Mouse (Mus musculus) 3134 (cell line): Measurements from ENCODE around the gene Rhd.
"Not testable (repeated sequence)": the region's sequence is repeated elsewhere in the genome, so short reads cannot be mapped to it uniquely, and the experiment has no call there.

Experiments
- DNase-seq: peaks from one replicate; pipeline ENCODE4 v3.0.0-alpha.2; 2011; ENCODE audit warnings: low spot score; ENCODE audit not compliant: insufficient read length; ENCODE audit errors: extremely low read depth

Gene Rhd

DNA sequence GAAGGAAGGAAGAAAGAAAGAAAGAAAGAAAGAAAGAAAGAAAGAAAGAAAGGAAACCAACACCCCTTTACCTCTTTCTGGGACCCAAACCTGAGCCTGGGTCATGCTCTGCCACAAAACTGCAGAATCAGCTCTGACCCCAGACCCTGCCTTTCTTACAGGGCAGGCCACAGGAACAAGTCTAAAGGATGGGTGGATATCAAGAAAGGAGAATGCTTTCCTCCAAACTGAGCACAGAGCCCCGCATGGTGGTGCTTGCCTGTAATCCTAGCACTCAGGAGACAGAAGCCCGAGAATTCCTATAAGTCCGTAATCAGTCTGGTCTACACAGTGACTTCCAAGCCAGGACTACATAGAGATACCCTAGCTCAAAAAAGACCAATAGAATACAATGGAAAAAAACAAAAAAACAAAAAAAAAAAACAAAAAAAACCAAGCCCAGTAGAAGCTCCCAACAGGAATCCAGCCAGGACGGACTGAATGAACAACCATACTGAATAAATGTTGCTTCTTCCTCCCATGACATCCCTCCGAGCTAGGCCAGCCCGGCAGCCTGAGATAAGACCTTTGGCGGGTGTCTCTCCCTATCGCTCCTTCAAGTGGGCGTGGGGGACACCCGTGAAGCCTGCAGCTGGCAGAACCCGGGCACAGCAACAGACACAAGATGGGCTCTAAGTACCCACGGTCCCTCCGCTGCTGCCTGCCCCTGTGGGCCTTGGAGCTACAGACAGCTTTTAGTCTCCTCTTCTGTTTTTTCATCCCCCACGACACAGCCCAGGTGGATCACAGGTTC lies at the start of gene Rhd:
TSS of gene Rhd (plus strand) at position 600 of the 793 bp plus-strand sequence.
- no peak for DNase-seq

DNA sequence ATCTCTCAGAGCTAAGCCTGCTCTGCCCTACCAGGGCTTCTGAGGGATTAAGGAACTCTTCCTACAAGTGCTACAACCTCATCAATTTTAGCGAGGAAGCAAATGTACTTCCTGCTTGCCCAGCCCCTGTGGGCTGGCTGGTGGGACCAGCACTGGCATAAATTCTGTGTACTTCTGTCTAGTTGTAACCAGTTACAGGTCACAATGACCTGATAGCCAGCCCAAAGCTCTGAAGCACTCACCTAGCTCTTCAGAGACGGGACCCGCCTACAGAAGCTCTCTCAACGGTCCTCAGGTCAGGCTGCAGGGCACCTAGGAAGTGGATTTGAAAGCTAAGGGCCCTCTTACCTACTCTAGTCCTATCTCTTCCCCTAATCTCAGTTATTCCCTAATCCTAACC lies 46.6 kb upstream of the Rhd start:
- DNase-seq: no peak

DNA sequence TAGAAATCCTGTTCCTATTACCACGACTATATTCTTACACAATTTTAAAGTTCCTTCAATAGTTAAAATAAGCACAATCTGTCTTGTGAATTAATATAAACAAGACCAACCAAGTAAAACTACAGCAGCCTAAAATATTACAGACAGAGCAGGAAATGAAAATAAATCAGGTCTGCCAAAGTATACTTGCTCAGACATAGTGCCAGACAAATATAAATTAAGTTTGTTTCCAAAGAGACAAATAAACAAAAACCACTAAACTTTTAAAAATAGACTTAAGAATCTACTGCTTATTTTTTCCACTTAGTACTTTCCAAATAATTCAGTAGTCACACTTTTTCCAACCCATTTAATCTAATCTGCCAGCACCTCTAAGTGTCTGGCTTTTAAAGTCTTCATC lies 43.3 kb upstream of the Rhd start:
- no peak for DNase-seq

DNA sequence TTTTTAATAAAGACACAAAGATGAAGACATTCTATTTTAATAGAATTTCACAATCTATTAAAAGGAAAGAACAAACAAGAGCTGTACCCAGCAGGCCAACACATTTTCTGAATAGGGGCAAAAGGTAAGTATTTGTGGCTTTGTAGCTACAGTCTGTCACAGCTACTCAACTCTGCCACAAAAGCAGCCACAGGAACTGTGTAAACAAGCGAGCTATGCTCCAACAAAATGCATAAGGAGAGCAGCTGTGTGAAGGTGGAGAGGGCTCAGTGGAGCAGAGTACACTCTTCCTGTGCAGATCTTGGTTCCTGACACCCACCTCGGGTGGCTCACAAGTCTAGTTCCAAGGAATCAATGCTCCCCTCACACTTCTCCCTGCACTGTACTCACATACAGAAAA lies 40.8 kb upstream of the Rhd start:
- no peak for DNase-seq

DNA sequence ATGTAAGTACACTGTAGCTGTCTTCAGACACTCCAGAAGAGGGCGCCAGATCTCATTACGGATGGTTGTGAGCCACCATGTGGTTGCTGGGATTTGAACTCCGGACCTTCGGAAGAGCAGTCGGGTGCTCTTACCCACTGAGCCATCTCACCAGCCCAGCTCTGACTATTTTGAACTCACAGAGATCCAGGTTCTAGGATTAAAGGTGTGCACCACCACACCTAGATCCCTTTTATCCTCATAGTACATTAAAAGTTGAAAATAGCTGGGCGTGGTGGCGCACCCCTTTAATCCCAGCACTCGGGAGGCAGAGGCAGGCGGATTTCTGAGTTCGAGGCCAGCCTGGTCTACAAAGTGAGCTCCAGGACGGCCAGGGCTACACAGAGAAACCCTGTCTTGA lies 38.5 kb upstream of the Rhd start:
- DNase-seq: not testable (repeated sequence)

DNA sequence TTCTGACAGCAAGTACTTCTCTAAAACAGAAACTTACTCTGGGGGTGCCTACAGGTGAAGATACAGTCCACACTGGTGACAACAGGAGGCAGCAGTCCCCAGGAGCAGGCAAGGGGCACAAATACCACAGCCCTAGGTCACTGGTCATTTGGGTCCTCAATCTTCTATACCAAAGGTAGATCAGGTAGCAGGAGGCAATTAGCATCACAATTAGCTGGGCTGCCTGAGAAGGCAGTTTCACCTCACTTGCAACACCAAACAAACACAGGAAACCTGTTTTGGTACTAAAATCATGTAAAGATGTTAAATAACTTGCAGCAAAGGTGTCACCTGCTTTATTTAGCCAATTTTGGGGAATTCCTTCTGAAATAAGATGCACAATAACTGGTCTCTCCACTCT lies 38.0 kb upstream of the Rhd start:
- DNase-seq: no peak

DNA sequence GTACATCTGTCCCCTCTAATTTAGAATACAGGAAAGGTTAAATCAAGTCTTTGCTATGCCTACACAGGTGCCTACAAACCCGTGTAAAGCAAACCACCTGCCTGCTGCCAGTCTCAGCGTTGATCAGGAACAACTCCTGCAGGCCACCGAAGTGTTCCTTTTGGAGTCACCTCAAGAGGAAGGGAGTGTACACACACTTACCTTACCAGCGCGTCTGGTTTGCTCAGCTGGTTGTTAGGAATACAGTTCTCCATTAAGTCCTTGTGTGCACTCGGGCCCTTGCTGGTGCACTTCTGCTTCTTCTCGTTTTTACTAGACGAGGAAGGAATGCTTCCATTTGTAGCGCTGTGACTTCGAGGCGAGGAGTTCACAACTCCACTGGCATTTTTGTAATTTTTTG lies 36.5 kb upstream of the Rhd start:
- DNase-seq: no peak

DNA sequence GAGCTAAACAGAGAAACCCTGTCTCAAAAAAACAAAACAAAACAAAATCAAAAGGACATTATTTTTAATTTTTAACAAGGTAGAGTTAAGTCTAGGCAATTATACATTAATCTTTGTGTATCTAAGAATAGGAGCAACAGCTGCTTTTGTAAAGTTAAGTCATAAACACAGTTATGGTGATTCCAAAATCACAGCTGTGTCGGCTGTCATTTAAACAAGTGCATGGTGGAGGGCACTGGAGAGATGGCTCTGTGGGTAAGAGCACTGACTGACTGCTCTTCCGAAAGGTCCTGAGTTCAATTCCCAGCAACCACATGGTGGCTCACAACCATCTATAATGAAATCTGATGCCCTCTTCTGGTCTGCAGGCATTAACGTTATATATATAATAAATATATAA lies 32.4 kb upstream of the Rhd start:
- no peak for DNase-seq

DNA sequence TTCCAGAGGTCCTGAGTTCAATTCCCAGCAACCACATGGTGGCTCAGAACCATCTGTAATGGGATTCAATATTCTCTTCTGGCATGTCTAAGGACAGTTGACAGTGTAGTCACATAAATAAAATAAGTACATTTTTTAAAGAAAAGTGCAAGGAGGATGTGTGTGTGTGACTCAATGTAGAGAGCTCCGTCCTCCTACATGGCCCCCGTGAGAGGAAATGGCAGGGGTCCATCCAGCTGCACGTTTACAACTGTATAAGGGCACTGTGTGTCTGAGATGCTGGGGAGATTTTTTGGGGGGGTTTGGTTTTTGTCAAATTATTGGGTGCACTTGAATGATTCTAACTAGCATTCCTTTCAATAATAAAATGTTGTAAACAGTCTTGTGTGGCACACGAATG lies 28.9 kb upstream of the Rhd start:
- DNase-seq: no peak

DNA sequence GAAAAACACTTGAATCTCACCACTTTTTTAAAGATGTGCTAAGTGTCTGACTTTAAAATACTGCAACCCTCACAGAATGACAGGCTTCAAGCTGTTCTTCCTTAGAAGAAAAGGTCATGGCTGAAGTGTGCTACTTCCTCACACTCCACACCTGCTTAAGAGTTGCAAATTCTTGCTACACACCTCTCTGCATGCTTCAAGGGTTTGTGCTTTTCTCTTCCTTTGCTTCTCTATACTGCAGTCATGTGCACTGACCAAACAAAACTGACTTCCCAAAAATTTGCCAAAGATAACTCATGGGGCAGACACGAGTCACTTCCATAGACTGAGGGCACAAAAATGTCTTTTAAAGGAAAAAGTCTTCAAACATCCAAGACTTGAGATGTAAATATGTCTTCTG lies 26.1 kb upstream of the Rhd start:
- no peak for DNase-seq

DNA sequence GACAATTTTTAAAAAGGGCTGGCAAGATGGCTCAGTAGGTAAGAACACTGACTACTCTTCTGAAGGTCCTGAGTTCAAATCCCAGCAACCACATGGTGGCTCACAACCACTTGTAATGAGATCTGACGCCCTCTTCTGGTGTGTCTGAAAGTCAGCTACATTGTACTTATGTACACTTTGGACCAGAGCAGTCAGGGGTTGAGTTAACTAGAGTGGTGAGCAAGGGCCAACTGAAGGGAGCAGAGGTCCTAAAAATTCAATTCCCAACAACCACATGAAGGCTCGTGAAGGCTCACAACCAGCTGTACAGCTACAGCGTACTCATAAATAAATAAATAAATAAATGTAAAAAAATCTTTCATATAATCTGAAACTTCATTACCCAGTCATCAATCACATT lies 25.6 kb upstream of the Rhd start:
- DNase-seq: not testable (repeated sequence)

DNA sequence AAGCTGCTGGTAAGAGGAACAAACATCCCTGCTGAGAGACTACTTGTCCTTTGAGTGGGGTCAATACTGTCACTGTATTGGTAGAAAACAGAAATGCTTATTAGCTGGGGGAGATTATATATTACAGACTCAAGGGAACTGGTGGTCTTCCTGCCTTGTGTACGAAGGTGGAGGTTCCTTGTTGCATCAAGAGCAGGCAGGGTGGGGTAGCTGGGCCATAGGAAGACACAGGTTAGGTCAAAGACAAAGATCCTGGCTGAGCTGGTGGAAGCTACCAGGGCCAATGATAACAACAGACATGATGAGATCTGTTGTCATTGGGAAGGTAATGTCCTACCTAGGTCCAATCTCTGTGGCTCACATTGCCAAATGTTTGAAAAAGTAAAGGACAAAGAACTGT lies 24.1 kb upstream of the Rhd start:
- DNase-seq: no peak

DNA sequence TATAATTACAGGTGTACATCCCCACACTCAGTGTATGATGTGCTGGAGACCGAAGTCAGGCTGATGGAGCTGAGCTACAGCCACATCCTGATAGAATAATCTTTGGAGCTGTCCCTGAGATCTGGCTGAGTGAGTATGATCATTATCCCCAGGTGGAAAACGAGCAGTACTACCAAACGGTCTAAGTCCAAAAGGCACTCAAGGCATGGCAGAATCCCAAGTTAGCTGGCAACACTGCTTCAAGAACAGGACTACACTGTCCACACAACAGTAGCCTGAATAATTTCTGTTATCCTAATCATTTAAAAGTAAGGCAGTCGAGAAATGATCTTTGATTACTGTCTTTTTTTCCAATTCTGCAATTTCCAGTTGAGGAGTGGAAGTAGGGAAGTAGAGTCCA lies 20.8 kb upstream of the Rhd start:
- DNase-seq: no peak

DNA sequence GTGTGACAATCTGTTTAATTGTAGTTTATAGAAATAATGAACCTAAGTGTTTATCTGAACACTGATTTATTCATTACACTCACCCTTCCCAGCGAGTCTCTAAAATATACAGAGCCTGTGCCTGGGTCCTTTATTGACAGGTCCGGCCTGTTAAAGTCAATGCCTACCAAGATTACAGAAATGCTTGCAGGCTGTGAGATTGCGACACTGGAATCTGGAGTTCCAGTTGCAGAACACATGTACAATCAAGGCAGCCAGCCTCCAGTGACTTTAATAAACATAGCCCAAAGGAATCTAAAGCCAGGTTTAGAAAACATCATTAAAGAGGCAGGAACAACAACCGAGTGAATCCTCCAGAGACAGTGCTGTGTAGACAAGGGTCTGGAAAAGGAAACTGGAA lies 16.7 kb upstream of the Rhd start:
- no peak for DNase-seq

DNA sequence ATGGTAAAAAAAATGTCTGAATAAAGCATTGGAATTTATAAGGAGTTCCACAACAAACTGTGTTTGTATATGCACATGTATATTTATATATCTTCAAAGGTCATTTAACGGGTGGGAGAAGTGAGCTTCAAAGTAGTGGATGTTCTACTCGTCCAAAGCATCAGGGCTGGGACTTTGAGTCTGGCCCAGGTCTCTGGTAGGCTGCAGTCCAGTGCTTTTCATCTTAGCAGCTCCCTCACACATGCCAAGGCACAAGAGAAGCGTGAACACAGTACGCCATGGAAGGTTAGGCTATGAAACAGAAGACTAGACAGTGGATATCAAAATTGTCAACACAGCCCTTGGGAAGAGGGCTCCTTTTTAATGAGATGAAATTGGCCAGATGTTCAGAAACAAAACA lies 13.8 kb upstream of the Rhd start:
- no peak for DNase-seq

DNA sequence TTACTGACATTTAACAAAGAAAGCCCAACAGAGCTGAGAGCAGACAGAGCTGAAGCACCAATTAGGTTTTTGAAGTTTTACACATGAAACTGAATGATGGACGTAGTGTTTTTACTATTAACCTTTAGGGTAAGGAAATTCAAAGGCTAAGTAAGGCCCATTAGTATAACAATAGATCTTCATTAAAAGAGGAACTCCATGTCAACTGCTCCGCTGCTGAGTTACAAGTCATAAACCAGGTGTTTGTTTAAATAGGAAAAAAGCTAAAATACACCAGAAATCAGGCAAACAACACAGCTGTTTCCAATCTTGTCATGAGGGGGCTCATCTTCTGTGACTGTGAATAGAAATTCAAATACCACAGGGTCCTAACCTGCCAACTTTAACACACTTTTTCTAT lies 13.1 kb upstream of the Rhd start:
- DNase-seq: no peak

DNA sequence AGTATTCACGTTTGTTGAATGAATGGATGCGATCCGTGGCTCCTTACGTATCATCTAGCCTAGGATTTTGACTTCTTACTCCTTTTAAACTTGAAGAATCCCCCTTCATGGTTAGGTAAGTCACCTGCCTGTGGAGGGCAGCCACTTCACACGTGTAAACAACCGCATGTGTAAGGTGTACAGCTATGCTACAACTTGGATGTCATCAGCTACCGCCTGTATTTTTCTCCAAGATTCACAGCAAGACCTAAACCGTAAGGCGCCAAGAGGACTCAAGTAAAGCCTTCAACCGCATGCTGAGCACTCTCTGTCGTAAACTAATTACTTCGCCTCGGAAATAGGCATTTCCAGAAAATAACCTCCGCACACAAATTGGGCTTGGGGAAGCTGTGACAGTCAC lies 12.5 kb upstream of the Rhd start:
- no peak for DNase-seq

DNA sequence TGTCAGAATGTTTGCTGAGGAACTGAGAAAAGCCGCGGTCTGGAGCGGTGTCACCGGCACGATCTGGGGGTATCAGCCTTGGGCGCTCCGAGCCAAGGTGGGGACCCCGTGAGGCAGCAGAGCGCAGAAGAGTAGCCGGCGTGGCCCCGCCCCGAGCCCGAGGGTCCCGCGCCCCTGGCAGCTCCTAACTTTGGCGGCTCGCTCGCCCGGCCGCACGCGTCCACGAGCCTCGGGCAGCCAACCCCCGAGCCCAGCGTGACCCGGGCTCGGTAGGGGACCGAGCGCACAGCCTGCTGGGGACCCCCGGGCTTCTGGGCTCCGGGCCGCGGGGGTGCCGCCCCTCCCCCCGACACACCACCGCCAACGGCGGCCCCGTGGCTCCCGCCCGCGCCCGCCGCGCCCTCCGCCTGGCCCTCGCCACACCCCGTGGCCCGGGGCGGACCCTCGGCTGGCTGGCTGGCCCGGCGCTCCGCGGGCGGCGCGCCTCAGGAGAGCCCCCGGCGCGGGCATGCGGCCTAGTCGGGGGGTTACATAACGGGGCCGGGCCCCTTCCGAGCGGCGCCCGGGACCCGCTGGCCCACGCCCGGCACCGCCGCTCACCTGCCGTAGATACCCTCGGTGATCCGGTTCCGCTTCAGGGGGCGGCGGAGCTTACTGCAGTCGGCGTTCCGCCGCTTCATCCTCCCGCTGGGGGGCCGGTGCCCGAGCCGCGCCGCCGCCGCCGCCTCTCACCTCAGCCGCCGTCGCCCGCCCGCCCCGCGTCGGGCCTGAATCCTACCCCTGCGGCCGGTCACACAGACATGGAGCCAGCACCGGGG lies 11.7 kb upstream of the Rhd start:
- DNase-seq: peak; percentile 26

DNA sequence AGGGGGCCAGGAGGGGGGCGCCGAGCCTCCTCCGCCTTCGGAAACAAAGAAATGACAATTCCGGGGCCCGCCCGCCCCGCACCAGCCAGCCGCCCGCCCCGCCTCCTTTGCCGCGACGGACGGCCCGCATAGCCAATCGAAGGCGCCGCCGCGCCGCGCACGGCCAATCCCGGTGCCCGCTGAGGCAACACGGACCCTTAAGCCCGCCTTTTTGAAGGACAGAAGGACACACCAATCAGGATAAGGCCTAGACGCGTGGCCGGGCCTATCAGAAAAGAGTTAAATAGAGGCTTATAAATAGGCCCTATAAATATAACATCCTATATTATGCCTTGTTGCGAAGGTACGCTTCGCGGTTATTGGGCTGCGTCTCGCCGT lies 11.1 kb upstream of the Rhd start, which contains the start of gene Maco1:
TSS of gene Maco1 (minus strand) at position 87 of the 378 bp plus-strand sequence.
- peak; percentile 92 for DNase-seq

DNA sequence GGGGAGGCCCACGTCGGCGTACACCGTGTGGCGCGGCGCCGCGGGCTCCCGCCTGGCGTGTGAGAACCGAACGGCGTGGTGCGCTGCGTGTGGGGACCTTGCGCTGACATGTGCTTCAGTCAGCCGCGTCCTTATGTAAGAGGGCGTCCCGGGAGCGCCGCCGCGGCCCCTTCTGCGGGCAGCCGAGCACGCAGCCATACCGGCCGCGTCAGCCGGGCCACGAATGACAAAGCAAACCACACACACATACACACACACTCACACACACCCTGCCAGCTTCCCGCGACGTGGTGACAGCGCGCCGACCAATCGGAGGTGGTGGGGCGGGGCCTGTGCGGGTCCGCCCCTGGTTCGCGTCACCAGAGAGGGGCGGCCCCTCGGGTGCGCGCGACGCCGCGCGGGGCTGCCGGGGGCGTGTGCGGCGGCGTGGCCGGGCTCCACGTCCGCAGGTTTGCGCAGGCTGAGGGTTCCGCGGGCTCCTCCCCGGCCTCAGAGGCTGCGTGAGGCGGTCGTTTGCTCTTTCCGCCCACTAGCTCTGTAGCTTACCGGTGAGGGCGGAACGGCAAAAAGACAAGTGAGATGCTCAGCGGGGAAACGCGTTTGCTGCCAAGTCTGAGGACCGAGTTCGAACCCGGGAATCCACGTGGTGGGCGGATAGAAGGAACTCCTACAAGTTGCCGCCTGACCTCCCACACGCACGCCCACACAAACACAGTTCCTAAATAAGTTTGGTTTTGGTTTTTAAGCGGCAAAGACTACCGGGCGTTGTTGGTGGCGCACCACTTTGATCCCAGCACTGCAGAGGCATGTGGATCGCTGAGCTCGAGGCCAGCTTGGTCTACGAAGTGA lies 10.5 kb upstream of the Rhd start:
- peak; percentile 92 for DNase-seq

DNA sequence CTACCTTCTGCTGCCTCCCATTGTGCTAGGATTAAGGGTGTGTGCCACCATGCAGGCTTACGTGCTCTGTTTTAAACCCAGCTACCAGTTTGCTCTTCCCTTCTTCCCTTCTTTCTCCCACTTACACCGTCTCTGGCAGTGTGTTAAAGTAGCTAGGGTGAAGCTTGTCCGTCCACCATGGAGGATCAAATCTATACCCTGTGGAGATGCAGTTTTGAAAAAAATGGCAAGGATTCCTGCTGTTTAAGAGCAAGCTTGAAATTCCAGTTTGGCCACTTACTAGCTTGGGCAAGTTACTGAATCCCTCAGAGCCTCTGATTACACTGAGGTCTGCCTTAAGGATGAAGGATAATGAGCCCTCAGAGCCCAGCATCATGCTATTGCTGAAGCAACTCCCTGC lies 9.0 kb upstream of the Rhd start:
- DNase-seq: no peak
